Mouse (Mus musculus): ENCODE results near the gene Tagln. TPM values are rescaled to one million over a fixed set of nuclear protein-coding genes. Genes with fewer than 3 reads are reported as not detected.

Gene Tagln
- 29.6 TPM for polyA plus RNA-seq (2014; fragmentation: Illumina TruSeq; extraction: RNeasy Lipid Tissue Mini Kit (QIAGEN cat#74804); ENCODE audit: low read depth, low replicate concordance)

DNA sequence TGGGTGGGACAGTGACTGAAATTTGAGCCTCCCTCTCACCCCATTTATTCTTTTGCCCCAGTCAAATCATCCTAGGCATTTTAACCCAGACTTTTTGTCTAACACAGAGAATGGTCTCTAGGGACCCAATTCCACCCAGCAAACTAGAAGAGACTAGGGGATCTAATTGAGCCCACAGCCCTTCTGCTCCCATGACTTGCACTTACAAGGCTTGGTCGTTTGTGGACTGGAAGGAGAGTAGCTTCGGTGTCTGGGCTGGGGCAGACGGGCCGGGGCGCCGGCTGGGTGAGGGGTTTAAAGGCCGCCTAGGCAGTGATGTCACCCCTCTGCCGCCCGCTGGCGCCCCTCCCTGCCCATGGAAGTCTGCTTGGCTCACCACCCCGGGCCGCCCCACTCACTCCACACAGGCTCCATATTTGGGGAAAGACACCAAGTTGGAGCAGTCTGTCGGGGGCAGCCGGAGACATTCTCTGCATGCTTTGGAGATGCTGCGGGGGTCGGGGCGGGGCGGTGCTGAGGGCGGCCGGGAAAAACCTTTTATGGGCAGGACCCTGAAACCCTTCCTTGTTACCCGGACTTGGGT lies at the start of gene Tagln:
Gene Tagln, minus strand, starts transcription at position 431 of the 583 bp plus-strand sequence.

DNA sequence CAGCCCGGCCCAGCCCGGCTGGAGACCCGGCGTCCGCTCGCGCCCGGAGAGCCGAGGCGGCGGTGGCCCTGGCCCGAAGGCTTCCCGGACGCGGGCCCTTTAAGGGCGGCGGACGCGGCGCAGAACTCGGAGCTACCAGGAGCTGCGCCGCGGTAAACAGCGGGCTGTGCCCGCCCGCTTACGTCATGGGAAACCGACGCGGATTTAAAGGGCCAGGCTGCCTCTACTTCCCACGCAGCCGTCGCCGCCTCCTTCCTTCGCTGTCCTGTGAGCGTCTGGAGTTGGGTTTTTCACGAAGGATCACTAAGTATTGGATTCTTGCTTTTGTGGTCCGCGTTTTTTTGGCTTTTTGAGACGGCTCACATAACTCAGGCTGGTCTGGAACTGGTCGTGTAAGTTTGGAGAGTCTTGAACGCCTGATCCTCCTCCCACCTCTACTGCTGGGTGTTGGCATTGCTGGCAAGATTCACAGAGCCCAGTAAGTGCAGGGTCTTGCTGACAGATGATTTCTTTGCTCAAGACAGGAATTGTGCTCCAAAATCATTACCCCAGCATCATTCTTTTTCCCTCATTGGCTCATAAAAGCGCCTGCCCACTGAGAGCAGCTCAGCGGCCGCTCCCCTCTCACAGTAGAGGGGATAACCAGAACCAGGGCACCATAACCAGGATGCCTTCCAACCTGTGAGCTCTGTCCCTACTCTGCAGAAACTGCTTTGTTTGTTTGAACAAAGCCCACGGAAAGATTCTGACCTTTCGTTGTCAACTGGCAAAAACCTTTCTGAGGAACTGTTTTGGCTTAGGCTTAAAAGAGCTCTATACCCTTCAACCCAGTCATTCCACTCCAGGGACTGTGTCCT lies 19.5 kb upstream of the Tagln start, which contains the start of gene Sidt2:
Gene Sidt2, minus strand, starts transcription at position 152 of the 857 bp plus-strand sequence.

GRCm38 (mm10) chr9:45906355-45907077 lies 29.3 kb downstream of the Tagln start, which contains the start of the genes Pcsk7 and Rnf214:
Pcsk7 (plus strand) TSS chr9:45906497.
Rnf214 (minus strand) TSS chr9:45906911.

Other genes with a start within 250 kb of the Tagln start
- 2.7 TPM for gene Cep164, start 107.4 kb downstream of the Tagln start, polyA plus RNA-seq (2014; fragmentation: Illumina TruSeq; extraction: RNeasy Lipid Tissue Mini Kit (QIAGEN cat#74804); ENCODE audit: low read depth, low replicate concordance)
- 38.4 TPM for gene Bace1, start 97.5 kb downstream of the Tagln start, polyA plus RNA-seq (2014; fragmentation: Illumina TruSeq; extraction: RNeasy Lipid Tissue Mini Kit (QIAGEN cat#74804); ENCODE audit: low read depth, low replicate concordance)
- 2.9 TPM for gene Pcsk7, start 29.6 kb downstream of the Tagln start, polyA plus RNA-seq (2014; fragmentation: Illumina TruSeq; extraction: RNeasy Lipid Tissue Mini Kit (QIAGEN cat#74804); ENCODE audit: low read depth, low replicate concordance)
- gene Rnf214, start 29.1 kb downstream of the Tagln start, polyA plus RNA-seq (2014; fragmentation: Illumina TruSeq; extraction: RNeasy Lipid Tissue Mini Kit (QIAGEN cat#74804); ENCODE audit: low read depth, low replicate concordance) = 88.4 TPM
- gene Sidt2, start 19.2 kb upstream of the Tagln start, polyA plus RNA-seq (2014; fragmentation: Illumina TruSeq; extraction: RNeasy Lipid Tissue Mini Kit (QIAGEN cat#74804); ENCODE audit: low read depth, low replicate concordance) = 28.4 TPM
- gene Pafah1b2, start 76.6 kb upstream of the Tagln start, polyA plus RNA-seq (2014; fragmentation: Illumina TruSeq; extraction: RNeasy Lipid Tissue Mini Kit (QIAGEN cat#74804); ENCODE audit: low read depth, low replicate concordance) = 158 TPM
- 9.1 TPM for gene Sik3, start 76.8 kb upstream of the Tagln start, polyA plus RNA-seq (2014; fragmentation: Illumina TruSeq; extraction: RNeasy Lipid Tissue Mini Kit (QIAGEN cat#74804); ENCODE audit: low read depth, low replicate concordance)

Data from adrenal gland, adult 10 weeks (tissue).